Mouse (Mus musculus) intestine, embryonic 14.5 days (tissue): ENCODE measurements at regions not wholly inside any gene's neighbourhood (a gene's known extent, or its start where the extent isn't known, plus 50 kb on each side); places are given as distances from the start of the nearest gene placed in this dataset.

Source experiments
- ATAC-seq: fragments of 200-750 bp; cut with Nextera tagmentation; replicated peaks from 2 replicates; pipeline ENCODE4 v1.8.0; 2017; ENCODE audit warnings: low read depth, moderate number of reproducible peaks, moderate TSS enrichment, moderate library complexity; ENCODE audit not compliant: low FRiP score, low TSS enrichment
- DNase-seq: peaks from one replicate; pipeline ENCODE4 v3.0.0-alpha.2; 2018; ENCODE audit warnings: low spot score
- H3K27ac ChIP-seq: fragments of 300-500 bp; sonication (generic); 2 replicates; pipeline ENCODE4 v1.5.1; 2014; ENCODE audit warnings: low read depth, mild to moderate bottlenecking, control low read depth
- H3K27me3 ChIP-seq: fragments of 300-500 bp; sonication (generic); replicated peaks from 2 replicates; pipeline ENCODE4 v1.6.1; 2014; ENCODE audit warnings: low read length, control low read depth; ENCODE audit not compliant: control insufficient read depth, insufficient read depth
- H3K36me3 ChIP-seq: fragments of 300-500 bp; sonication (generic); 2 replicates; pipeline ENCODE4 v1.6.1; 2014; ENCODE audit warnings: low read length, control low read depth; ENCODE audit not compliant: control insufficient read depth, insufficient read depth
- H3K4me1 ChIP-seq: fragments of 300-500 bp; sonication (generic); replicated peaks from 2 replicates; pipeline ENCODE4 v1.6.1; 2014; ENCODE audit warnings: low read length, control low read depth, mixed read lengths; ENCODE audit not compliant: control insufficient read depth, insufficient read depth
- H3K4me2 ChIP-seq: fragments of 300-500 bp; sonication (generic); 2 replicates; pipeline ENCODE4 v1.6.1; 2014; ENCODE audit warnings: low read length
- H3K4me3 ChIP-seq: fragments of 300-500 bp; sonication (generic); 2 replicates; pipeline ENCODE4 v1.5.1; 2014; ENCODE audit warnings: low read depth, low read length, control low read depth, mixed read lengths
- H3K9ac ChIP-seq: fragments of 300-500 bp; sonication (generic); 2 replicates; pipeline ENCODE4 v1.6.1; 2014; ENCODE audit warnings: mild to moderate bottlenecking, low read length
- H3K9me3 ChIP-seq: fragments of 300-500 bp; sonication (generic); 2 replicates; pipeline ENCODE4 v1.6.1; 2016; ENCODE audit warnings: low read length, control low read depth; ENCODE audit not compliant: control insufficient read depth
- WGBS: fragments of 180-500 bp; shearing (Covaris S2); extraction: QIAGEN DNeasy Blood & Tissue Kit; methylation state at CpG from one replicate; pipeline ENCODE4 v1.1.7; 2014; 5-methylcytosine and 5-hydroxymethylcytosine counted together

- no peak overlapping the region for H3K4me2 ChIP-seq
- ATAC-seq (no peak), DNase-seq (no peak)
- H3K36me3 ChIP-seq = no peaks in the 10 kb centered on the region
- no peak overlapping the region for H3K4me3 ChIP-seq
- H3K4me1 ChIP-seq = no peaks in the 10 kb centered on the region
- H3K27me3 ChIP-seq = no peaks in the 10 kb centered on the region
- H3K9ac ChIP-seq = no peak overlapping the region
- 85% methylated on average over 6 of the region's 6 CpGs for WGBS
- H3K9me3 ChIP-seq = no peaks in the 10 kb centered on the region
- H3K27ac ChIP-seq = no peak overlapping the region
Observed at GRCm38 (mm10) chr14:73902085-73902713, 241.2 kb downstream of the Gm21750 start.

- no peak overlapping the region for H3K9ac ChIP-seq
- H3K36me3 ChIP-seq = no peaks in the 10 kb centered on the region
- H3K9me3 ChIP-seq = no peaks in the 10 kb centered on the region
- H3K4me3 ChIP-seq = no peak overlapping the region
- no peaks in the 10 kb centered on the region for H3K4me1 ChIP-seq
- 66% methylated on average over 5 of the region's 5 CpGs for WGBS
- DNase-seq (no peak), ATAC-seq (no peak)
- H3K27me3 ChIP-seq = no peaks in the 10 kb centered on the region
- H3K27ac ChIP-seq = no peak overlapping the region
- H3K4me2 ChIP-seq = no peak overlapping the region
Observed at GRCm38 (mm10) chr14:73913756-73914448, 252.9 kb downstream of the Gm21750 start.

- H3K36me3 ChIP-seq = no peaks in the 10 kb centered on the region
- H3K4me2 ChIP-seq = no peak overlapping the region
- no peak overlapping the region for H3K4me3 ChIP-seq
- H3K4me1 ChIP-seq = no peaks in the 10 kb centered on the region
- H3K27me3 ChIP-seq = no peaks in the 10 kb centered on the region
- H3K9me3 ChIP-seq = no peaks in the 10 kb centered on the region
- DNase-seq (no peak), ATAC-seq (no peak)
- no peak overlapping the region for H3K27ac ChIP-seq
- H3K9ac ChIP-seq = no peak overlapping the region
Observed at GRCm38 (mm10) chr14:73915990-73916389, 255.0 kb downstream of the Gm21750 start.

- WGBS = 76% methylated on average over 2 of the region's 2 CpGs
- no peak overlapping the region for H3K27ac ChIP-seq
Observed at GRCm38 (mm10) chr14:73931095-73931494, 270.1 kb downstream of the Gm21750 start.

GRCm38 (mm10) chr14:73947316-73947715 lies 286.3 kb downstream of the Gm21750 start:
- Histone ChIP-seq H3K4me2 (no peak overlapping the region), H3K9ac (no peak overlapping the region), H3K27ac (no peak overlapping the region), H3K36me3 (no peaks in the 10 kb centered on the region), H3K4me3 (no peak overlapping the region), H3K27me3 (no peaks in the 10 kb centered on the region), H3K4me1 (no peaks in the 10 kb centered on the region), H3K9me3 (no peaks in the 10 kb centered on the region)
- DNase-seq (no peak), ATAC-seq (no peak)
- 61% methylated on average over 2 of the region's 2 CpGs for WGBS

More at GRCm38 (mm10) chr14:73931095-73931494, 270.1 kb downstream of the Gm21750 start:
- H3K9ac ChIP-seq = no peak overlapping the region
- H3K36me3 ChIP-seq = no peaks in the 10 kb centered on the region
- H3K4me1 ChIP-seq = no peaks in the 10 kb centered on the region
- no peaks in the 10 kb centered on the region for H3K9me3 ChIP-seq
- ATAC-seq (no peak), DNase-seq (no peak)
- H3K4me3 ChIP-seq = no peak overlapping the region
- no peak overlapping the region for H3K4me2 ChIP-seq
- no peaks in the 10 kb centered on the region for H3K27me3 ChIP-seq

- DNase-seq (no peak), ATAC-seq (no peak)
- Histone ChIP-seq H3K36me3 (no peaks in the 10 kb centered on the region), H3K27me3 (no peaks in the 10 kb centered on the region), H3K4me1 (no peaks in the 10 kb centered on the region), H3K4me3 (no peak overlapping the region), H3K4me2 (no peak overlapping the region), H3K9ac (no peak overlapping the region), H3K27ac (no peak overlapping the region), H3K9me3 (no peaks in the 10 kb centered on the region)
- 82% methylated on average over 4 of the region's 4 CpGs for WGBS
Observed at GRCm38 (mm10) chr14:73952511-73952910, 291.5 kb downstream of the Gm21750 start.

GRCm38 (mm10) chr14:73978694-73979093 lies 317.7 kb downstream of the Gm21750 start:
- Histone ChIP-seq H3K9ac (no peak overlapping the region), H3K27ac (no peak overlapping the region), H3K4me3 (no peak overlapping the region), H3K36me3 (no peaks in the 10 kb centered on the region), H3K27me3 (no peaks in the 10 kb centered on the region), H3K4me1 (no peaks in the 10 kb centered on the region), H3K9me3 (no peaks in the 10 kb centered on the region), H3K4me2 (no peak overlapping the region)
- WGBS = 64% methylated on average over 1 of the region's 1 CpGs
- no peak for DNase-seq
- ATAC-seq = no peak

GRCm38 (mm10) chr14:73996229-73996628 lies 335.2 kb downstream of the Gm21750 start:
- no peaks in the 10 kb centered on the region for H3K4me1 ChIP-seq
- no peaks in the 10 kb centered on the region for H3K9me3 ChIP-seq
- no peak overlapping the region for H3K4me3 ChIP-seq
- no peaks in the 10 kb centered on the region for H3K36me3 ChIP-seq
- no peak overlapping the region for H3K27ac ChIP-seq
- no peak overlapping the region for H3K4me2 ChIP-seq
- ATAC-seq (no peak), DNase-seq (no peak)
- 94% methylated on average over 4 of the region's 4 CpGs for WGBS
- no peaks in the 10 kb centered on the region for H3K27me3 ChIP-seq
- H3K9ac ChIP-seq = no peak overlapping the region

GRCm38 (mm10) chr14:73997796-73998195 lies 336.8 kb downstream of the Gm21750 start:
- H3K27me3 ChIP-seq = no peaks in the 10 kb centered on the region
- no peaks in the 10 kb centered on the region for H3K9me3 ChIP-seq
- no peaks in the 10 kb centered on the region for H3K4me1 ChIP-seq
- H3K27ac ChIP-seq = no peak overlapping the region
- DNase-seq (no peak), ATAC-seq (no peak)
- H3K9ac ChIP-seq = no peak overlapping the region
- WGBS = 86% methylated on average over 2 of the region's 2 CpGs
- no peak overlapping the region for H3K4me2 ChIP-seq
- no peak overlapping the region for H3K4me3 ChIP-seq
- no peaks in the 10 kb centered on the region for H3K36me3 ChIP-seq
